Mouse (Mus musculus): ENCODE measurements around the gene Sik3.

- TF ChIP-seq CTCF (IDR thresholded peaks at IDR 0.05; ENCODE audit: control insufficient read depth, insufficient read depth, insufficient replicate concordance, low read depth, low read length) (no peak), POLR2A (IDR thresholded peaks at IDR 0.05; ENCODE audit: control insufficient read depth, low read depth, low read length) (no peak)
These were observed 110.1 kb downstream of the Sik3 start for GRCm38 (mm10) chr9:46122731-46123130.
